Mouse (Mus musculus) heart, adult 2 months (tissue): ENCODE measurements at regions not wholly inside any gene's neighbourhood (a gene's known extent, or its start where the extent isn't known, plus 50 kb on each side); places are given as distances from the start of the nearest gene placed in this dataset.

Source experiments
- CTCF ChIP-seq: fragments of 200-600 bp; IDR thresholded peaks from 2 replicates; pipeline ENCODE4 v1.8.1; 2022; ENCODE audit warnings: antibody characterized with exemption, mild to moderate bottlenecking, moderate library complexity
- EP300 ChIP-seq: fragments of 200-500 bp; IDR thresholded peaks from 2 replicates; pipeline ENCODE4 v1.6.1; 2011; ENCODE audit warnings: low read depth, low read length, control low read depth; ENCODE audit not compliant: insufficient read depth
- POLR2A ChIP-seq: fragments of 200-500 bp; IDR thresholded peaks from 2 replicates; pipeline ENCODE4 v1.6.1; 2011; ENCODE audit warnings: mild to moderate bottlenecking, low read depth, low read length, control low read depth; ENCODE audit not compliant: insufficient read depth

- TF ChIP-seq EP300 (no peak), CTCF (no peak), POLR2A (no peak)
Observed at GRCm38 (mm10) chr14:95256110-95256509, 624.9 kb upstream of the 4921530L21Rik start.
